Mouse (Mus musculus) G1E (cell line): ENCODE data around the gene Stk19. TPM values are rescaled to one million over a fixed set of nuclear protein-coding genes. Genes with fewer than 3 reads are reported as not detected.

Experiments
- ATAC-seq: 2 replicates; pipeline ENCODE4 v1.8.0; 2016; ENCODE audit warnings: mild to moderate bottlenecking; ENCODE audit not compliant: insufficient number of reproducible peaks, poor library complexity, low FRiP score, severe bottlenecking; ENCODE audit errors: extremely low read depth
- DNase-seq: peaks from one replicate; pipeline ENCODE4 v3.0.0; 2012; ENCODE audit warnings: low spot score
- H3K27me3 ChIP-seq: 2 replicates; pipeline ENCODE4 v1.6.1; 2012; ENCODE audit warnings: mild to moderate bottlenecking, low read length, inconsistent platforms; ENCODE audit not compliant: insufficient read depth
- H3K36me3 ChIP-seq: replicated peaks from 2 replicates; pipeline ENCODE3; 2012; ENCODE audit warnings: mild to moderate bottlenecking, inconsistent platforms
- H3K4me1 ChIP-seq: 2 replicates; pipeline ENCODE4 v1.6.1; 2012; ENCODE audit warnings: low read depth, low read length, inconsistent platforms, mixed read lengths; ENCODE audit not compliant: insufficient read depth
- H3K4me3 ChIP-seq: 2 replicates; pipeline ENCODE4 v1.5.1; 2012; ENCODE audit warnings: low read depth, mild to moderate bottlenecking, inconsistent platforms, low read length, moderate library complexity, mixed read lengths
- H3K9me3 ChIP-seq: replicated peaks from 2 replicates; pipeline ENCODE4 v1.6.1; 2012; ENCODE audit warnings: inconsistent platforms
- CTCF ChIP-seq: IDR thresholded peaks from 2 replicates; pipeline ENCODE4 v1.5.1; 2012; ENCODE audit warnings: low read depth, low read length, inconsistent platforms, mixed read lengths
- GATA1 ChIP-seq: IDR thresholded peaks from 2 replicates; pipeline ENCODE4 v1.6.1; 2012; ENCODE audit warnings: borderline replicate concordance, low read length, inconsistent platforms, mixed read lengths
- GATA2 ChIP-seq: IDR thresholded peaks from 2 replicates; pipeline ENCODE4 v1.6.1; 2012; ENCODE audit warnings: low read depth, low read length, inconsistent platforms, borderline replicate concordance
- POLR2AphosphoS5 ChIP-seq: IDR thresholded peaks from 2 replicates; pipeline ENCODE4 v1.6.1; 2012; ENCODE audit warnings: low read depth, low read length, inconsistent platforms; ENCODE audit not compliant: insufficient replicate concordance
- TAL1 ChIP-seq: conservative IDR thresholded peaks from 2 replicates; pipeline ENCODE4 v1.6.1; 2012; ENCODE audit warnings: low read depth, low read length, inconsistent platforms, mixed read lengths
- polyA plus RNA-seq: library from polyadenylated mRNA; stranded (reverse); fragments of >175 nt; gene quantifications from 2 replicates; pipeline ENCODE4 v1.2.3, GENCODE M21; 2012
- total RNA-seq, 2 experiments: library from RNA; stranded (forward) in 1 of 2; stranded (reverse) in 1 of 2; fragments of 200-1000 nt in 1 of 2; fragments of >200 nt in 1 of 2; fragmentation: Nextera tagmentation in 1 of 2; gene quantifications; 2 replicates each; pipeline ENCODE4 v1.2.3; 2014 to 2017

Gene Stk19
- total and polyA plus RNA-seq, 3 experiments: 16.6 to 47.6 (median 23.1) TPM

GRCm38 (mm10) chr17:34879336-34879879, 42.7 kb upstream of the Stk19 start, which contains the start of gene Zbtb12:
TSS of gene Zbtb12 (plus strand) at chr17:34879483.
- peaks cover 32% of the 10 kb centered on the region for H3K4me1 ChIP-seq
- no peaks in the 10 kb centered on the region for H3K9me3 ChIP-seq
- no peak within 1 kb of the TSS; the same call in 1 of the 2 replicates for H3K4me3 ChIP-seq
- ATAC-seq: no peak
- no peak for DNase-seq
- no peaks in the 10 kb centered on the region for H3K36me3 ChIP-seq
- H3K27me3 ChIP-seq: peaks cover 14% of the 10 kb centered on the region
- no peak for TF ChIP-seq GATA2
- no peak for TF ChIP-seq GATA1
- TF ChIP-seq TAL1: no peak
- no peak for TF ChIP-seq CTCF
- TF ChIP-seq POLR2AphosphoS5: no peak

DNA sequence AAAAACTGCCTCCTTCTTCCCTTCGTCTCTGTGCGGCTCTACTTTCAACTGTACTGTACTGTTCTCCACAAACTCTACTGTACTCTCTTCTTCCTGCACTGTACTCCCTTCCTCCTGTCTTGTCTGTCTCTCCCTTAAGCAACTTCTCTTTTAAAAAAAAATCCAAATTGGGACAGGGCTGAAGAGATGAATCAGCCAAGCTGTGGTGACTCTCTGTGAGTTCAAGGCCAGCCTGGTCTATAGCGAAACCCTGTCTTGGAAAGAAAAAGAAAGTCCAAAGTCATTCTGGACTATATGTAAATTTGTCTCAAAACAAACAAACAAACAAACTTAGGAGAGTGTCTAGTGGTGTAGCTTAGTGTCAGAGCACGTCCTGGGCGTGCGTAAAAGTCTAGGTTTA, 37.6 kb upstream of the Stk19 start:
- TF ChIP-seq POLR2AphosphoS5: no peak
- no peak for TF ChIP-seq GATA2
- no peak for TF ChIP-seq CTCF
- no peak for TF ChIP-seq GATA1
- TF ChIP-seq TAL1: no peak
- Histone ChIP-seq H3K4me3 (no peak overlapping the region), H3K36me3 (no peaks in the 10 kb centered on the region), H3K4me1 (no peaks in the 10 kb centered on the region), H3K9me3 (no peaks in the 10 kb centered on the region), H3K27me3 (peaks cover 23% of the 10 kb centered on the region)
- ATAC-seq (no peak), DNase-seq (no peak)

GRCm38 (mm10) chr17:34865981-34866380, 29.2 kb upstream of the Stk19 start:
- Histone ChIP-seq H3K9me3 (no peaks in the 10 kb centered on the region), H3K4me1 (peaks cover 4% of the 10 kb centered on the region; the same call in 1 of the 2 replicates), H3K36me3 (no peaks in the 10 kb centered on the region), H3K4me3 (no peak overlapping the region), H3K27me3 (peaks cover 45% of the 10 kb centered on the region)
- DNase-seq (no peak), ATAC-seq (no peak)
- no peak for TF ChIP-seq GATA1
- TF ChIP-seq CTCF: no peak
- no peak for TF ChIP-seq TAL1
- no peak for TF ChIP-seq GATA2
- TF ChIP-seq POLR2AphosphoS5: no peak

DNA sequence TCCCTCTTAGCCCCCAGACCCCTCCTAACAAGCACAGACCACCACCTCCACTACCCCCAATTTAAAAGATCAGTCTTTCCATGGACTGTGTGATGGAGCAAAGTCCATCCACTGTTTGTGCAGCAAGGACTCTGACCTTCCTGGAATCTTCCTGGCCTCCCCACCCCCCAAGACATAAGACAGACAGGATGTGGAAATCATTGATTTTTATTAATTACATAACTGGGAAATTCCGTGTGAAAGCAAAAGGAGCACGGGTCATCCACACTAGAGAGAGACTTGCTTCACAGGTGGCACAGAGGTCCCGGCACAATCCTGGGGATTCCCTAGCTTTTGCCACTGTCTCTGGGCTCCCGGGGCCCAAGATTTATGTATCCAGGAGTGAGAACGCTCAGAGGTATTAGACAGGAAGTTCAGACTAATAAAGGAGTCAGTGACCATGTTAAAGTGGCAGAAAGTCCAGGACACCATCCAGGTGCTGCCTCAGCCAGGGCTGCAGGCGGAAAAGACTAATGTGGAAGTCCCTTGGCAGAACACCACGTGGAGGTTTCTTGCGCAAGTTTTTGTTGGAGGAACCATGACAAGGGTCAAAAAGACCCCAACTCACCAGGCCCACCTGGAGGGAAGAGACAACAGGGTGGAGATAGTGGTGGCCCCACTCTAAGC, 25.8 kb upstream of the Stk19 start, which contains the start of gene Cfb:
Gene Cfb, minus strand, starts transcription at position 103 of the 666 bp plus-strand sequence.
- H3K9me3 ChIP-seq: no peaks in the 10 kb centered on the region
- peaks cover 8% of the 10 kb centered on the region for H3K36me3 ChIP-seq
- no peak for TF ChIP-seq CTCF
- no peak for TF ChIP-seq POLR2AphosphoS5
- TF ChIP-seq GATA1: no peak
- TF ChIP-seq TAL1: no peak
- no peak for TF ChIP-seq GATA2
- DNase-seq (no peak), ATAC-seq (no peak)
- peaks cover 52% of the 10 kb centered on the region for H3K27me3 ChIP-seq
- no peak within 1 kb of the TSS for H3K4me3 ChIP-seq
- peaks cover 20% of the 10 kb centered on the region for H3K4me1 ChIP-seq

DNA sequence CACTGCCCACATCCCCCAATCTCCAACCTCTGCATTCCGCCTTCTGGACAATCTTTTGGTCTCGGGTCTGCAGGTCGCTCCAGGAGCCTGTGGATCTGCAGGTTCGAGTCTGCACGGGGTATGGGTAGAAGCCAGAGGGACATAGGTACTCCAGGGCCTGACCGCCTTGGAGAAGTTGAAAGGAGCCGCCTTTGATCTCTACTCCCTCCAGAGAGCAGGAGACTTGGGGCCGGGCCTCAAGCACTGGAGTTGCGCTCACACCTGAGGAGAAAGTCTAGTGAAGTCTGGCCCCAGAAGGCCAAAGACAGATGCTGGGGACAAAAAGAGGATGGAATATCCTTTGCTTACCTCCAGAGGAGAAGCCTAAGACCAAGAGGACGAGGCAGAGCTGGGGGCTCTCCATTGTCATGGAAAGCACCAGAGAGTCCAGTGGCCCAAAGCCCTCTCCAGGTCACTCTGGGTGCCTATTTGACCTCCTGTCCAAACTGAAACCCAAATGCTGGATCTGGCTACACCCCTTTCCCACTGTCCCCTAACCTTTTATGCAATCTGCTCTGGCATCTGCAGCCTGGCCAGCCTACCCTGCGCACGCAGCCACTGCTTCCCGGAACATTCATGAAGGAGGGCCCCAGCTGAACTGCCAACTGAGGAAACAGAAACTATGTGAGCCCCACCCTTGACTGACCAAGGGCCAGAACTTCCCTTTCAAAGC, 25.1 kb upstream of the Stk19 start:
- H3K27me3 ChIP-seq: peaks cover 52% of the 10 kb centered on the region
- ATAC-seq (no peak), DNase-seq (no peak)
- no peak for TF ChIP-seq GATA1
- TF ChIP-seq GATA2: no peak
- no peak for TF ChIP-seq CTCF
- no peak for TF ChIP-seq POLR2AphosphoS5
- H3K9me3 ChIP-seq: no peaks in the 10 kb centered on the region
- H3K4me1 ChIP-seq: peaks cover 20% of the 10 kb centered on the region
- no peak overlapping the region for H3K4me3 ChIP-seq
- H3K36me3 ChIP-seq: peaks cover 15% of the 10 kb centered on the region

- Histone ChIP-seq H3K9me3 (no peaks in the 10 kb centered on the region), H3K4me3 (no peak overlapping the region), H3K27me3 (peaks cover 45% of the 10 kb centered on the region), H3K4me1 (peaks cover 20% of the 10 kb centered on the region), H3K36me3 (peaks cover 28% of the 10 kb centered on the region)
- ATAC-seq (no peak), DNase-seq (no peak)
- TF ChIP-seq POLR2AphosphoS5: no peak
- TF ChIP-seq CTCF: no peak
- TF ChIP-seq GATA1: no peak
- no peak for TF ChIP-seq GATA2
- no peak for TF ChIP-seq TAL1
Measured at GRCm38 (mm10) chr17:34860514-34860913, 23.8 kb upstream of the Stk19 start.
